Mouse (Mus musculus) induced T-regulatory cell, adult 2 months (primary cell): ENCODE results near the gene Ciapin1.

ENCODE experiments used
- DNase-seq: peaks from one replicate; pipeline ENCODE4 v3.0.0-alpha.2; 2012; ENCODE audit warnings: low read depth

The Ciapin1 gene

DNA sequence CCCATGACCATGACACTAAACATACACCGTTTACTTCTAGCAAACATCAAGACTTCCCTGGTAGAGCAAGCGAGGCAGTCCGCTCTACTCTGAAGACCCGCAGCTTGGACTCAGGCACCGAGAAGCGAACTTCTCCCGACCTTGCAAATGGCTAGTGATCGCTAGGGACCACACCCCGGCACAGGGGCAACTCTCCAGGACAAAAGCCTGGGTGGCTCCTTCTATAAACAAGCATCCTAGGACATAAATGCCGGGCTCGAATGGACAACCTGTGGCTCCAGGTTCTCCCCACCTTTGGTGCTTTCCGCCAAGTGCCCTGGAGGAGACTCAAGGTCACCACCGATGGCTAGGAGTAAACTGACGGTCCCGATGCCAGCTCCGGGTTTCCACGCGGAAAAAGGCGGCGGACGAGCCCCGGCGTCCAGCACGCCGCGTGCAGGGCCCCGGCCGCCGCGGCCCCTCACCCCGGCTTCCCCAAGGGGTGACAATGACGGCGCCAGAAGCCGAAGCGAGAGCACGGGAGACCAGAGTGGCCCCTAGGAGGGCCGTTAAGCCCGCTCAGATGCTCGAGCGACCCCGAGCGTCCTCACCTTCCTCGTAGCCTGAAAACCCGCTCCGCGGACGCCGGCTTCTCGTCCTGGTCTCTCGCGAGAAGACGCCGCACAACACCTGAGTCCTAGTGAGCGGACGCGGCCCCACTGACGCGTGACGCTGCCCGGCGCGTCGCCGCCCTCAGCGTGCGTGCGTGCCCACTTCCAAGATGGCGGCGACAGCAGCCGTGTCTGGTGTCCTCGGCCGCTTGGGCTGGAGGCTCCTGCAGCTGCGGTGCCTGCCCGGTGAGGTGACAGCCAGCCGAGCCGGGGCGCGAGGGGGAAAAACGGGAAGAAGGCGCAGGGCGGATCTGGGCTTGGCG is at the start of gene Ciapin1, which contains the start of gene Coq9:
TSS of gene Ciapin1 (minus strand) at position 697 of the 913 bp plus-strand sequence.
TSS of gene Coq9 (plus strand) at position 660 of the 913 bp plus-strand sequence.
- DNase-seq: peak; percentile 98

DNA sequence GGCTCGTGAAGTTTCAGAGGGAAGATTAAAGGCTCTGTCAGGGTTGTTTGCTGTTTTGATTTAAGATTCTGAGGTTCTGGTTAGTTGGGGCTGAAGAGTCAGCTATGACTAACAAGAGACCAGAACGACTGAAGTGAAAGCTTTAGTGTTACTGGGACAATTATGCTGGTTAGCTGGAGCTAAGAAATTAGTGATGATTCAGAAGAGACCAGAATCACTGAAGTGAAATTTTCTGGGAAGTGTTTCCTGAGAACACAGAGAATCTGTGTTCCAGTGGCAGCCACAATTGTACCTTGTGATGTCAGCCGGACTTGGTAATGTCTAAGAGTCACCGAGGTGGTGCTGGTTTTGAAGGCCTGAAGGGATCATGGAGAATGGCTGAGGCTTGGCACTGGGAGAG is 42.6 kb upstream of the Ciapin1 start:
- DNase-seq: no peak

GRCm38 (mm10) chr8:94876820-94877219 is 38.7 kb upstream of the Ciapin1 start:
- no peak for DNase-seq

DNA sequence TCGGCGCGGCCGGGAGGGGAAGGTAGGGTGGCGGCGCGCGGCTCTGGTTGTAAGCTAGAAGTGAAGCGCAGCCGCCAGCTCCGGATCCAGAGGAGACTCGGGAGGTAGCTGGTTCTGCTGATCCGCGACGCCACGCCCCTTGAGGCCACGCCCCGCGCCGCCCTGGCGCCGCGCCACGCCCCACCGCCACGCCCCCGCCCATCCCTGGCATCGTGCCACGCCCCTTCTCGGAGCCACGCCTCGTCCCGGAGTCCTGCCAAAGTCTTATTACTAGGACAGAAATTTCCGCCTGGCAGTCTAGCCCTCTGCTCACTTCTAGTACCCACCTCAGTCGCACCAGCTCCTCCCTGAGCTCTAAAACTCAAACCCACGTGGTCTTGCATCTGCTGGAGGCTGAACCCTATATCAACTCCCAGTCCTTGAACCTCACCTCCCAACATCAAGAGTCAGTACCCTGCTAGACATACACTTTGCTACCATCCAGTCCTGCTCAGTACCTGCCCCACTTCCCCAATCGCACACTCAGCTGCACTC is 38.1 kb upstream of the Ciapin1 start, which contains the start of gene Dok4:
TSS of gene Dok4 (minus strand) at position 134 of the 534 bp plus-strand sequence.
- DNase-seq: peak; percentile 89

- DNase-seq: no peak
Measured at GRCm38 (mm10) chr8:94875871-94876150, 37.7 kb upstream of the Ciapin1 start.

DNA sequence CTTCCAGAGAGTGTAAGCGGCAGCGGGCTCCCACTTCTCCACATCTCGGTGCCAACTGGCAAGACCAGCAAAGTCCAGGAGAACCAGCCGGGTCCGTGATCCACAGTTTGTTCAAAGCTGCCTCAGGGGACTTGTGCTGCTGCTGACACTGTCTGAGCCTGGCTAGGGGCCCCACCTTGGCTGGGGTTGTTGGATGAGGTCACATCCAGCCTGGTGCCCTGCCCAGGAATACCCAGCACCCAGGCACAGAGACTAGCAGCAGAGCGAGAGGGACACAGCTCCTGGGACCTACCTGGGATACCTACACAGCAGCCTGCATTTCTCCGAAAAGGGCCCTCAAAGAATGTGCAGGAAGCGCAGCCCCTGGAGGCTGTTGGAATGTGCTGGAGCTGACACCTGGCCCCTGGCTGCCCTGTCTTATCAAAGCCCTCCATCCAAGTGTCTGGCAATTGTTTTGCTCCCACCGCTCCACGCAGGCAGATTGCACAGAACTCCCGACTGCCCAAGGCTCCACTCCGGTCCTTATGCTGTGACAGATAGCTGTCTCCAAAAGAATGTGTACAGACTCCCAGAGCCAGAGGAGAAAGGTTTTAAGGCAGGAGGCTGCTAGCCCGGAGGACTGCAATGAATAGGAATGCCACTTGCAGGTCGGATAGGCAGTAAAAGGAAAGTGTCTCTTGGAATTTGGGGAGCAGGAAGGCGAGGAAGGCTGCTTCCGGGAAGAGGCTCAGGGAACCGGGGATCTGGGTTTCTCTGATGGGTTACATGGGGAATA is 37.1 kb upstream of the Ciapin1 start:
- DNase-seq: no peak

DNA sequence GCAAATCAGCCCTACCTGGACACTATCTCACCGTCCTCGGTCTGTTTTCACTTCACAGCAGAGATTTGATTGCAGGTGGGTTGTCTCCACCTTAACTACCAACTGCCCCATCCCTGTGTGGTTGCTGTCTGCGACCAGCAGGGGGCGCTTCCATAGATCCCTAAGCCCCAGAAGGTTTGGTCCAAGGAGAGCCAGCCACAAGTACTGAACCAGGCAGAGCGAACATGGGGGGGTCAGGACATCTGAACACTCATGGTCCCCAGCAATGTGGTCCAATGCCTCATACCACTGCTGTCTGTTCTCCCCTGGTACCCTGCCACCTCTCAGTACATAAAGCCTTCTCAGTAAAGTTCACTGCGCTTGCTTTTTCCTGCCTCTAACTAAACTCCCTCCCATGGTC is 36.2 kb upstream of the Ciapin1 start:
- peak; percentile 87 for DNase-seq

DNA sequence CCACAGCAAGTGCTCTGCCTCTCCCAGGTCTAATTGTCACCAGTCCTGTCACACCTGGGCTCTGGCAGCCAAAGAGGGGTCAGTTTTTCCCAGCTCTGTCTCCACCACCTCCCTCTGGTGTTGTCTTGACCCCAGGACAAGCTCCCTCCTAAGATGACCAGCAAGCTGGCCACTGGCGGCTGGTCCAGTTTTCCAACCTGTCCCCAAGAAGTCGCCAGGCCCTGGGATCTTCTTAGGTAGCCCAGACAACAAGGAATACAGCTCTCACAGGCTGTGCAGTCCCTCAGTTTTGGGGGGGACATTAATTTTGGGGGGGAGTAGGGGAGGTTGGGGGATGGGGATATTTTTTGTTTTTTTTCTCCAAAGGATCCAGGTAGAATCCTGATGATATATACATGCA is 34.4 kb upstream of the Ciapin1 start:
- DNase-seq: no peak

GRCm38 (mm10) chr8:94872156-94872555 is 34.0 kb upstream of the Ciapin1 start:
- DNase-seq: no peak

DNA sequence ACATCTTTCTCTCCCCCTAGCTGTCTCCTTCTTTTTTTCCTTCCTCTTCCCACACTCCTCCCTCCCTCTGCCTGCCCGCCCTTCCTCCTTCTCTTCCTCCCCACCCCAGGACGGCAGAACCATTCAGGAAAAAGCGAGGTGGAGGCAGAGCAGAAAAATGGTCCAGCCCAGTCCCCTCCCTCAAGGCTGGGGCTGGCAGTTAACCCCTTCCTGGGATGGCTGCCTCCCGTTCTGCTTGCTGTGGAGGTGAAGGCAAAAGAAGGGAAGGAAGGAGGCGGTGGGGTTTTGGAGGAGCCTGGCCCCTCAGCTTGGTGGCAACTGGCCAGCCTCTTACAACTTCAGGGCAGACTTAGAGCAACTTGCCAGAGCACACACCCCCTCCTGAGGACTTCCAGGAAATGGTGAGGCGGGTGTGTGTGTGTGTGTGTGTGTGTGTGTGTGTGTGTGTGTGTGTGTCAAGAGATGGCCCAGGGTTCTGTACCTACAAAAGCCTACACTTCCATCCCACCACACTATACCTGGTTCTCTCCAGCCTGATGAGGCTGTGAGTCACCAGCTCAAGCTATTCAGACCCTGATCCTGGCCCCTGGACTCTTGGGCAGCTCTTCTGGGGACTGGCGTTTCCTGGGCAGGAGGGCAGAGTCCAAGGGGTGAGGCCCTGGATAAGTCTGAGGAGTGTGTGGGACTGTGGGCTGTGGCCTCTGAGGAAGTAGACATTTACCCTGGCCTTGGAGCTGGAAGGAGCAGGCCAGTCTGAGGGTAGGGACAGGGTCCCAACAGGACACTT is 33.1 kb upstream of the Ciapin1 start:
- DNase-seq: peak; percentile 60

DNA sequence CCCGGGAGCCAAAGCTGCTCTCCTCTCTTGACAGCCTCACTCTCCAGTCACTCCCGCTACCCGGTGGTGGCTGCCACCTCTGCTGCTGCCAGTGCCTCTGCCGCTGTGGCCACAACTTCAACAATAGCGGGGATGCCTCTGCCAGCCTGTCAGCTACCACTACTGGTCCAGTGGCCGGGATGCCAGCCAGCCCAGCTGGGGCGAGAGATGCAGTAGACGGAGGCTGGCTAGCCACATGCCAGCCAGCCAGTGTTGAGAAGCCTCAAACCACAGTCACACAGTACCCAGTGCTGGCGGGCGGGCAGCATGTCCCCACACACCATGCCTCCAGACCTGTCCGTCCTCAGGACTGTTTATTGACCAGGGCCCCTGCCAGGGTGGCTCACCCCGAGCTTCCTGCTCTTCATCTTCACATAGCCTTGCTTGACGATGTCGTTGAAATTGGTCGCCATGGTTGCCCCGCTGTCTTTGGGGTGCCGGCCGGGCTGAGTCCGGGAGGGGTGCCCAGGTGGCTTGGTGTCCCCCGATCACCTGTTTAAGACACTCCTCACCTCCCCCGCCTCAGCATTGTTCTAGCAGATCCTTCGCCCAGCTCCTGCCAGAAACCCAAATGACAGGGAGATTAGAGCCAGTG is 32.4 kb upstream of the Ciapin1 start:
- DNase-seq: peak; percentile 29

GRCm38 (mm10) chr8:94870003-94870402 is 31.8 kb upstream of the Ciapin1 start:
- no peak for DNase-seq

- DNase-seq: no peak
Measured at GRCm38 (mm10) chr8:94869146-94869545, 31.0 kb upstream of the Ciapin1 start.

GRCm38 (mm10) chr8:94866921-94867320 is 28.8 kb upstream of the Ciapin1 start:
- no peak for DNase-seq

GRCm38 (mm10) chr8:94865292-94865691 is 27.1 kb upstream of the Ciapin1 start:
- DNase-seq: no peak

- no peak for DNase-seq
Measured at GRCm38 (mm10) chr8:94863897-94864673, 25.9 kb upstream of the Ciapin1 start.

DNA sequence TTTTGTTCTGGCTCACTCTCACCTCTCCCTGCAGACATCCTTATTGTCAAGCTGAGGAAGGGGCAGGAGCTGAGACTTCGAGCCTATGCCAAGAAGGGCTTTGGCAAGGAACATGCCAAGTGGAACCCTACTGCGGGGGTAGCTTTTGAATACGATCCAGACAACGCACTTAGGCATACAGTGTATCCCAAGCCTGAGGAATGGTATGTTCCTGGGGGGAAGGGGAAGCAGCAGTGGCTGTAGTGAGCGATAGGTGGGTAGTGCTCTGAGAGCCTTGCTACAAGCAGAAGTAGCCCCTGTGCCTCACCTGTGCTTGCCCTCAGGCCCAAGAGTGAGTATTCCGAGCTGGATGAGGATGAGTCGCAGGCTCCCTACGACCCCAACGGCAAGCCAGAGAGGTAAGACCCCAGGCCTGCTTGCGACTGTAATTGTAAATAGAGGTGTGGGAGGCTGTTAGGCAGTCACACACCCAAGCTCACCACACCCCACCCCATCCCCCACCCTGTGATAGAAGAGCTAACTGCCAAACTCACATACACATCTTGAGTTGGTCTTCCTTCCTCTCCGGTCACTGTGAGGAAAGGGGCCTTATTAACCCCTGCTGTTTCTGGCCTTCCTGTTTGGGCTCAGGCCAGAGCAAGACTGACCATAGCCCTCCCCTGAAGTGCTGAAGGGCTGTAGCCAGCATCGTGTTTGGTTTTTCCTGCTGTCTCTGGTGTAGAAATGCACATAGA is 24.5 kb upstream of the Ciapin1 start:
- no peak for DNase-seq

DNA sequence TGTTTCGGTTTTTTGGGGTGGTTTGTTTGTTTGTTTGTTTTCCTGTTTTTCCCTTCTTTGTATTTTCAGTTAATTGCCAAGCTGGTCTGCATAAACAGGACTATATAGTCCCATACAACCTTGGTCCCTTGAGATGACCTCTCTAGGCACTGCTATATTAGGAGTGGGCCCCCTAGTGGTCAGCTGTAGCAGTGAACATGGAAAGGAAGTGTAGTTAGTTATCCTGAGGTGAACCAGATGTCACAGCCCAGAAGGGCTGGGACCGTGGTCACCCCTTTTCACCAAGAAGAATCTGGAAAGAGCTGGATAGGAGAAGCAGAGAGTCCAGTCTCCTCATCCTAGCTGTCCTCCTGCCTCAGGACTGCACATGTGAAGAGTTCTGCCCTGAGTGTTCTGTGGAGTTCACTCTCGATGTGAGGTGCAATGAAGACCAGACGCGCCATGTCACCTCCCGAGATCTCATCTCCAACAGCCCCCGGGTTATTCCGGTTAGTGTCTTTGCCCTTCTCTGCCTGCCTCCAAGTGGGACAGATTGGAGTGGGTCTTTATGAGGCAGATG is 23.3 kb upstream of the Ciapin1 start:
- DNase-seq: peak; percentile 86

DNA sequence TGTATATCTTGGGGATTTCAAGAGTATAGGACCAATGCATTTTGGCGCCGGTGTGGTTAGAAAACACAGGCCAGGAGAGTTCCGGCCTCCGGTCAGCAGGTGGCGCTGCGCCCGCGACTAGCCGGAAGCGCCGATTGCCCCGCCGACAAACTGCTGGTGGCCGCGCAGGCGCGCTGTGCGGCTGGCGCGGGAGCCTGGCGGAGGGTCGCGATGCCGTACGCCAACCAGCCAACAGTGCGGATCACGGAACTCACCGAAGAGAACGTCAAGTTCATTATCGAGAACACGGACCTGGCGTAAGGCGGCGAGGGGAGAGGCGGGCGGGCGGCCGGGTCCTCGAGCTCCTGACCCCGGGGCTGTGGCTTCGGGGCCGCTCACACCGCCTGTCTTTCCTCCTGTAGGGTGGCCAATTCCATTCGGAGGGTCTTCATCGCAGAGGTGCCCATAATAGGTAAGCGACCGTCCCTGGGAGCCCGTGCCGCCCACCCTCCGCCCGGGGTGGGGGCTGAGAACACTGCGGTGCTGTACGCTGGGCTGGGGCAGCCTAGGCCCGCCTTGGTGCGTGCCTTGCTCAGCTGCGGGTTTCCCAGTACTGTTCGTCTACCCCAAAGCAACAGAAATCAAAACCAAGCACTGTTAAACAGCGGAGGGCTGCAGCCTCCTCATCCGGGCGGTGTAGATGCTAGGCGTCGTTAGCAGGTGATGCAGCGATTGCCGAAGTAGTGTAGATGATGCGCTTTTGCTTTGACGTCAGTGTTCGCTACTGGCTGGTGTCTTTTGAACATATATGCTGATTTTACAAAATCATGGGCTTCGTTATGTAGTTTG is 19.4 kb upstream of the Ciapin1 start, which contains the start of gene Polr2c:
TSS of gene Polr2c (plus strand) at position 105 of the 828 bp plus-strand sequence.
- peak; percentile 93 for DNase-seq
